Mouse (Mus musculus) lung, postnatal 0 days (tissue): ENCODE results near the gene Rnf17.

Experiments used
- CTCF ChIP-seq: IDR thresholded peaks from 2 replicates; pipeline ENCODE4 v1.5.1; 2016; ENCODE audit warnings: antibody characterized with exemption, mild to moderate bottlenecking
- EP300 ChIP-seq: IDR thresholded peaks from 2 replicates; pipeline ENCODE4 v1.6.1; 2016; ENCODE audit warnings: antibody characterized with exemption, mild to moderate bottlenecking, control low read depth

GRCm38 (mm10) chr14:56358422-56358821 is 44.0 kb upstream of the Rnf17 start:
- TF ChIP-seq CTCF (no peak), EP300 (no peak)
